Mouse (Mus musculus) lung, postnatal 0 days (tissue): ENCODE measurements around the gene Cyp2d9.

Experiments
- CTCF ChIP-seq: IDR thresholded peaks from 2 replicates; pipeline ENCODE4 v1.5.1; 2016; ENCODE audit warnings: antibody characterized with exemption, mild to moderate bottlenecking
- EP300 ChIP-seq: IDR thresholded peaks from 2 replicates; pipeline ENCODE4 v1.6.1; 2016; ENCODE audit warnings: antibody characterized with exemption, mild to moderate bottlenecking, control low read depth

DNA sequence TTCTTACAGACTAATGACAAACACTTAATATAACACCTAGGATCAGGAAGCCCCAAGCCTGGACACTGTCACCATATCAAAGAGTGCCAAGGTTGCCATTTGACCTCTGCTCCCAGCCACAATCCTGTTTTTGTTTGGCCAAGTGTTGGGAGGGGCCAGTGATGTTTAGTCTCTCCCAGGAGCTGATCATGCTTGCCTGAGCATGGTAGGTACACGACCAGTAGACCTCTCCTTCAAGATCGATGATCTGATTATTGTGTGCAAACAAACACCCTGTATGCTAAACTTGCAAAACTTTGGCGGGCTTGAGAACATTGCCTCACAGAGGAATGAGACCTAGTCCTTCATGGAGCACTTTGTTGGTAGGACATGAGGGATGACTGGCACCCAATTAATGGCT lies 9.8 kb upstream of the Cyp2d9 start:
- TF ChIP-seq CTCF (no peak), EP300 (no peak)
